Mouse (Mus musculus) testis, adult 2 months (tissue): ENCODE measurements around the gene St7l.

Experiments used
- CTCF ChIP-seq: fragments of 200-500 bp; IDR thresholded peaks from 2 replicates; pipeline ENCODE4 v1.5.1; 2012; ENCODE audit warnings: low read depth, mild to moderate bottlenecking, inconsistent platforms, low read length, moderate library complexity; ENCODE audit not compliant: control insufficient read depth, insufficient read depth, insufficient replicate concordance
- POLR2A ChIP-seq: fragments of 200-500 bp; IDR thresholded peaks from 2 replicates; pipeline ENCODE4 v1.6.1; 2012; ENCODE audit warnings: low read depth, mild to moderate bottlenecking, inconsistent platforms, low read length, moderate library complexity; ENCODE audit not compliant: control insufficient read depth

- no peak for TF ChIP-seq CTCF
- TF ChIP-seq POLR2A: no peak
Measured at GRCm38 (mm10) chr3:104914986-104915385, 51.2 kb downstream of the St7l start.
